Comparison of ENCODE assay signal across 17 mouse cellular contexts in genomic region chr1:72287893-72288292, GRCm38 (mm10). TPM values are rescaled to one million over a fixed set of nuclear protein-coding genes. Genes with fewer than 3 reads are reported as not detected.
DNase-seq lines count a peak whose midpoint lies in the region; ATAC-seq and TF ChIP-seq lines count a peak whose summit lies in the region.
"Had no signal": no experiment of that assay in that cellular context is flagged by ENCODE, and none has a peak within 500 bp of the region (broad histone marks: within the 10 kb centered on the region; RNA-seq: fewer than 3 reads in every experiment).

No protein-coding gene starts in this region.

- H3K9ac ChIP-seq in hindbrain, embryonic 12.5 days, result 0 out of 2 replicates have a peak overlapping the region, but pooled peaks have one; percentile 27
- no peak overlapping the region for H3K9ac ChIP-seq in hindbrain, embryonic 11.5 days (ENCODE audit: low read depth, low read length)
- no peak overlapping the region for H3K9ac ChIP-seq in intestine, embryonic 15.5 days
- H3K9ac ChIP-seq in kidney, embryonic 14.5 days (ENCODE audit: low read depth, low read length), result no peak overlapping the region
- no peak overlapping the region for H3K9ac ChIP-seq in liver, embryonic 14.5 days (replicated peaks)

- H3K27ac ChIP-seq in hindbrain, embryonic 12.5 days, result peak overlapping the region; percentile 93; the same call in 1 of the 2 replicates
- H3K27ac ChIP-seq in hindbrain, embryonic 11.5 days (ENCODE audit: low read depth, low read length), result no peak overlapping the region
- 0 out of 2 replicates have a peak overlapping the region, but pooled peaks have one; percentile 17 for H3K27ac ChIP-seq in intestine, embryonic 15.5 days
- peak overlapping the region; percentile 79 for H3K27ac ChIP-seq in kidney, embryonic 14.5 days (ENCODE audit: low read depth, low read length)
- no peak overlapping the region; the same call in 1 of the 2 replicates for H3K27ac ChIP-seq in liver, embryonic 14.5 days
- H3K27ac ChIP-seq: heart, embryonic 10.5 days; layer of hippocampus, adult 2 months had no signal

- no peaks in the 10 kb centered on the region for H3K9me3 ChIP-seq in hindbrain, embryonic 12.5 days (replicated peaks)
- H3K9me3 ChIP-seq in hindbrain, embryonic 11.5 days (ENCODE audit: control insufficient read depth, low read length), result no peaks in the 10 kb centered on the region
- H3K9me3 ChIP-seq in intestine, embryonic 15.5 days, result no peaks in the 10 kb centered on the region
- H3K9me3 ChIP-seq in kidney, embryonic 14.5 days (ENCODE audit: control insufficient read depth, low read length), result no peaks in the 10 kb centered on the region
- H3K9me3 ChIP-seq in liver, embryonic 14.5 days (ENCODE audit: control insufficient read depth, low read length), result no peaks in the 10 kb centered on the region
- H3K9me3 ChIP-seq: heart, embryonic 10.5 days had no signal

- H3K27me3 ChIP-seq in hindbrain, embryonic 12.5 days, result no peaks in the 10 kb centered on the region
- no peaks in the 10 kb centered on the region for H3K27me3 ChIP-seq in hindbrain, embryonic 11.5 days (ENCODE audit: control insufficient read depth, insufficient read depth, low read length)
- no peaks in the 10 kb centered on the region for H3K27me3 ChIP-seq in intestine, embryonic 15.5 days (replicated peaks)
- H3K27me3 ChIP-seq in kidney, embryonic 14.5 days (ENCODE audit: control insufficient read depth, insufficient read depth, low read length), result no peaks in the 10 kb centered on the region; the same call in 1 of the 2 replicates
- H3K27me3 ChIP-seq in liver, embryonic 14.5 days (ENCODE audit: control insufficient read depth, insufficient read depth, low read length), result peaks cover 4% of the 10 kb centered on the region; the same call in 1 of the 2 replicates

- H3K4me2 ChIP-seq in hindbrain, embryonic 12.5 days (replicated peaks), result peak overlapping the region; percentile 89; the same call in 1 of the 2 replicates
- H3K4me2 ChIP-seq in hindbrain, embryonic 11.5 days (replicated peaks; ENCODE audit: low read depth, low read length), result no peak overlapping the region
- no peak overlapping the region for H3K4me2 ChIP-seq in intestine, embryonic 15.5 days (replicated peaks)
- no peak overlapping the region for H3K4me2 ChIP-seq in kidney, embryonic 14.5 days (replicated peaks; ENCODE audit: low read depth, low read length)
- peak overlapping the region; percentile 24 for H3K4me2 ChIP-seq in liver, embryonic 14.5 days (ENCODE audit: low read depth)

- WGBS in hindbrain, embryonic 12.5 days, result 82% methylated on average over 4 of the region's 4 CpGs
- WGBS in hindbrain, embryonic 11.5 days, result 89% methylated on average over 4 of the region's 4 CpGs
- WGBS in intestine, embryonic 15.5 days, result 77% methylated on average over 4 of the region's 4 CpGs
- WGBS in kidney, embryonic 14.5 days, result 76% methylated on average over 4 of the region's 4 CpGs
- WGBS in liver, embryonic 14.5 days (ENCODE audit: insufficient replicate concordance), result 45% methylated on average over 4 of the region's 4 CpGs

- no peak for ATAC-seq in hindbrain, embryonic 12.5 days (ENCODE audit: low FRiP score)
- no peak for ATAC-seq in hindbrain, embryonic 11.5 days (ENCODE audit: low FRiP score)
- peak; percentile 22; the same call in 1 of the 2 replicates for ATAC-seq in intestine, embryonic 15.5 days
- no peak for ATAC-seq in kidney, embryonic 14.5 days (ENCODE audit: low FRiP score, low TSS enrichment)
- no peak for ATAC-seq in liver, embryonic 14.5 days (ENCODE audit: insufficient read depth)
- ATAC-seq in cerebellum, adult (ENCODE audit: insufficient number of reproducible peaks, low FRiP score, low TSS enrichment), result no peak

- peaks cover 20% of the 10 kb centered on the region for H3K4me1 ChIP-seq in hindbrain, embryonic 12.5 days
- no peaks in the 10 kb centered on the region; the same call in 1 of the 2 replicates for H3K4me1 ChIP-seq in hindbrain, embryonic 11.5 days (replicated peaks; ENCODE audit: control insufficient read depth, insufficient read depth, low read length)
- H3K4me1 ChIP-seq in intestine, embryonic 15.5 days (replicated peaks), result 0 out of 2 replicates have a peak, but pooled peaks cover 2% of the 10 kb centered on the region
- peaks cover 6% of the 10 kb centered on the region; the same call in 1 of the 2 replicates for H3K4me1 ChIP-seq in kidney, embryonic 14.5 days (ENCODE audit: control insufficient read depth, insufficient read depth, low read length)
- peaks cover 0 to 20% of the 10 kb centered on the region in 2 experiments; a peak in 3 of 4 replicates for H3K4me1 ChIP-seq in liver, embryonic 14.5 days (replicated peaks; ENCODE audit: control insufficient read depth in 2 of 2, insufficient read depth in 2 of 2, low read length in 1 of 2)

- no peak for DNase-seq in hindbrain, embryonic 11.5 days (ENCODE audit: low spot score)
- no peak for DNase-seq in liver, embryonic 14.5 days (ENCODE audit: low read depth in 3 of 3, low spot score in 3 of 3)
- no peak for DNase-seq in urinary bladder, postnatal 14 days (ENCODE audit: low spot score)
- DNase-seq: adrenal gland, adult 8-10 months; B cell, adult 2 months; cerebellum, adult 9-11 months; gastrocnemius, postnatal 14 days; heart, postnatal 4 days; lung, postnatal 36 days; spleen, adult 18-20 months; thymus, postnatal 14 days had no signal

- no peak overlapping the region for H3K4me3 ChIP-seq in hindbrain, embryonic 12.5 days
- no peak overlapping the region for H3K4me3 ChIP-seq in hindbrain, embryonic 11.5 days (ENCODE audit: low read depth, low read length)
- no peak overlapping the region for H3K4me3 ChIP-seq in intestine, embryonic 15.5 days (replicated peaks)
- no peak overlapping the region for H3K4me3 ChIP-seq in kidney, embryonic 14.5 days (ENCODE audit: low read length)
- H3K4me3 ChIP-seq in liver, embryonic 14.5 days (ENCODE audit: insufficient read depth in 1 of 2, low read depth in 2 of 2, low read length in 2 of 2), result no peak overlapping the region
- H3K4me3 ChIP-seq: heart, embryonic 10.5 days; layer of hippocampus, adult 2 months had no signal

- 0 out of 2 replicates have a peak, but pooled peaks cover 7% of the 10 kb centered on the region for H3K36me3 ChIP-seq in hindbrain, embryonic 12.5 days
- no peaks in the 10 kb centered on the region for H3K36me3 ChIP-seq in hindbrain, embryonic 11.5 days (ENCODE audit: control insufficient read depth, insufficient read depth, low read length)
- H3K36me3 ChIP-seq in intestine, embryonic 15.5 days, result no peaks in the 10 kb centered on the region
- no peaks in the 10 kb centered on the region for H3K36me3 ChIP-seq in kidney, embryonic 14.5 days (ENCODE audit: control insufficient read depth, insufficient read depth, low read length)
- H3K36me3 ChIP-seq in liver, embryonic 14.5 days (replicated peaks; ENCODE audit: control insufficient read depth, insufficient read depth, low read depth), result no peaks in the 10 kb centered on the region
- H3K36me3 ChIP-seq: heart, embryonic 10.5 days had no signal

- no peak for TF ChIP-seq EP300 in liver, embryonic 14.5 days (IDR thresholded peaks at IDR 0.05; ENCODE audit: low read depth)

- no peak for TF ChIP-seq CTCF in liver, embryonic 14.5 days (IDR thresholded peaks at IDR 0.05; ENCODE audit: low read depth)

RNA-seq across cellular contexts. Expression of gene Tmem169, which starts 3.7 kb away (rescaled TPM):
- polyA plus RNA-seq in hindbrain, embryonic 12.5 days (2016; fragmentation: Nextera tagmentation; extraction: Ambion mirVana), result 31.0 and 36.0 TPM in 2 replicates
- 25.5 TPM in 2 replicates for polyA plus RNA-seq in hindbrain, embryonic 11.5 days (2014; fragmentation: Nextera tagmentation; extraction: Ambion mirVana)
- polyA plus RNA-seq in intestine, embryonic 15.5 days (2015; fragmentation: Nextera tagmentation; extraction: Ambion mirVana), result 2.8 and 3.0 TPM in 2 replicates
- 1.8 and 3.3 TPM in 2 replicates for polyA plus RNA-seq in kidney, embryonic 14.5 days (2014; fragmentation: Nextera tagmentation; extraction: Ambion mirVana)
- 0.39 and 0.50 TPM in 2 replicates for polyA plus RNA-seq in liver, embryonic 14.5 days (2012; rRNA removed)
- polyA plus RNA-seq in liver, embryonic 14.5 days (2014; fragmentation: Nextera tagmentation; extraction: Ambion mirVana), result 0.67 and 0.81 TPM in 2 replicates

RNA-seq across cellular contexts. Expression of gene Pecr, which starts 3.8 kb away (rescaled TPM):
- polyA plus RNA-seq in hindbrain, embryonic 12.5 days (2016; fragmentation: Nextera tagmentation; extraction: Ambion mirVana), result 13.2 and 16.5 TPM in 2 replicates
- polyA plus RNA-seq in hindbrain, embryonic 11.5 days (2014; fragmentation: Nextera tagmentation; extraction: Ambion mirVana), result 14.0 and 16.4 TPM in 2 replicates
- polyA plus RNA-seq in intestine, embryonic 15.5 days (2015; fragmentation: Nextera tagmentation; extraction: Ambion mirVana), result 57.7 and 65.5 TPM in 2 replicates
- 43.3 and 46.0 TPM in 2 replicates for polyA plus RNA-seq in kidney, embryonic 14.5 days (2014; fragmentation: Nextera tagmentation; extraction: Ambion mirVana)
- polyA plus RNA-seq in liver, embryonic 14.5 days (2012; rRNA removed), result 17.7 and 23.1 TPM in 2 replicates
- polyA plus RNA-seq in liver, embryonic 14.5 days (2014; fragmentation: Nextera tagmentation; extraction: Ambion mirVana), result 40.2 and 48.1 TPM in 2 replicates

RNA-seq across cellular contexts. Expression of gene Xrcc5, which starts 19.3 kb away (rescaled TPM):
- polyA plus RNA-seq in hindbrain, embryonic 12.5 days (2016; fragmentation: Nextera tagmentation; extraction: Ambion mirVana), result 44.0 and 47.0 TPM in 2 replicates
- 53.2 and 57.5 TPM in 2 replicates for polyA plus RNA-seq in hindbrain, embryonic 11.5 days (2014; fragmentation: Nextera tagmentation; extraction: Ambion mirVana)
- 36.7 and 39.2 TPM in 2 replicates for polyA plus RNA-seq in intestine, embryonic 15.5 days (2015; fragmentation: Nextera tagmentation; extraction: Ambion mirVana)
- polyA plus RNA-seq in kidney, embryonic 14.5 days (2014; fragmentation: Nextera tagmentation; extraction: Ambion mirVana), result 59.5 and 72.0 TPM in 2 replicates
- 4.7 and 8.9 TPM in 2 replicates for polyA plus RNA-seq in liver, embryonic 14.5 days (2012; rRNA removed)
- polyA plus RNA-seq in liver, embryonic 14.5 days (2014; fragmentation: Nextera tagmentation; extraction: Ambion mirVana), result 17.6 and 18.1 TPM in 2 replicates

Comparison
In these comparisons a context has a peak if more than half of its experiments do, and no peak if none do; other contexts are left out.
1. H3K27ac ChIP-seq: peak in hindbrain, embryonic 12.5 days (single experiment), intestine, embryonic 15.5 days (single experiment) and kidney, embryonic 14.5 days (single experiment); none in hindbrain, embryonic 11.5 days (single experiment) and liver, embryonic 14.5 days (single experiment).
2. H3K4me2 ChIP-seq: peak in hindbrain, embryonic 12.5 days (single experiment) and liver, embryonic 14.5 days (single experiment); none in hindbrain, embryonic 11.5 days (single experiment), intestine, embryonic 15.5 days (single experiment) and kidney, embryonic 14.5 days (single experiment).